Mouse (Mus musculus) limb, embryonic 12.5 days (tissue): Measurements from ENCODE around the gene Sparc. TPM values are rescaled to one million over a fixed set of nuclear protein-coding genes. Genes with fewer than 3 reads are reported as not detected.

Source experiments
- ATAC-seq: fragments of 200-750 bp; cut with Nextera tagmentation; 2 replicates; pipeline ENCODE4 v1.8.0; 2017; ENCODE audit warnings: low read depth, moderate TSS enrichment; ENCODE audit not compliant: insufficient number of reproducible peaks, insufficient read depth, low FRiP score, low TSS enrichment
- H3K27ac ChIP-seq: fragments of 300-500 bp; sonication (generic); 2 replicates; pipeline ENCODE4 v1.5.1; 2016; ENCODE audit warnings: mild to moderate bottlenecking, moderate library complexity
- H3K27me3 ChIP-seq: fragments of 300-500 bp; sonication (generic); 2 replicates; pipeline ENCODE4 v1.6.1; 2016; ENCODE audit warnings: mild to moderate bottlenecking, moderate library complexity
- H3K36me3 ChIP-seq: fragments of 300-500 bp; sonication (generic); 2 replicates; pipeline ENCODE4 v1.6.1; 2016; ENCODE audit warnings: mild to moderate bottlenecking, moderate library complexity
- H3K4me1 ChIP-seq: fragments of 300-500 bp; sonication (generic); replicated peaks from 2 replicates; pipeline ENCODE4 v1.6.1; 2016
- H3K4me2 ChIP-seq: fragments of 300-500 bp; sonication (generic); 2 replicates; pipeline ENCODE4 v1.6.1; 2016; ENCODE audit warnings: mild to moderate bottlenecking, moderate library complexity
- H3K4me3 ChIP-seq: fragments of 300-500 bp; sonication (generic); replicated peaks from 2 replicates; pipeline ENCODE4 v1.5.1; 2016; ENCODE audit warnings: mild to moderate bottlenecking
- H3K9ac ChIP-seq: fragments of 300-500 bp; sonication (generic); replicated peaks from 2 replicates; pipeline ENCODE4 v1.6.1; 2016; ENCODE audit warnings: mild to moderate bottlenecking, moderate library complexity
- H3K9me3 ChIP-seq: fragments of 300-500 bp; sonication (generic); 2 replicates; pipeline ENCODE4 v1.6.1; 2016; ENCODE audit warnings: mild to moderate bottlenecking, moderate library complexity
- WGBS: fragments of 180-500 bp; shearing (Covaris S2); methylation state at CpG from one replicate; pipeline ENCODE4 v1.1.7; 2016; 5-methylcytosine and 5-hydroxymethylcytosine counted together
- polyA plus RNA-seq: library from polyadenylated mRNA; unstranded; fragments of >200 nt; fragmentation: Nextera tagmentation; extraction: Ambion mirVana; gene quantifications from 2 replicates; pipeline ENCODE4 v1.2.1, GENCODE M21; 2016

Gene Sparc
- polyA plus RNA-seq, 1 experiment from 2014 or later, result 444 TPM

GRCm38 (mm10) chr11:55461019-55461645 lies 38.1 kb upstream of the Sparc start, which contains the start of gene Atox1:
Gene Atox1 (minus strand): TSS chr11:55461239.
- H3K9me3 ChIP-seq, result no peaks in the 10 kb centered on the region
- H3K4me2 ChIP-seq, result peak within 1 kb of the TSS; percentile 85
- peak within 1 kb of the TSS; percentile 77 for H3K4me3 ChIP-seq
- H3K9ac ChIP-seq, result peak within 1 kb of the TSS; percentile 65
- peak; percentile 94 for ATAC-seq
- 1% methylated on average over 36 of the region's 36 CpGs for WGBS
- H3K4me1 ChIP-seq, result peaks cover 21% of the 10 kb centered on the region
- peaks cover 4% of the 10 kb centered on the region; the same call in 1 of the 2 replicates for H3K36me3 ChIP-seq
- peak within 1 kb of the TSS; percentile 69 for H3K27ac ChIP-seq
- no peaks in the 10 kb centered on the region for H3K27me3 ChIP-seq

- Histone ChIP-seq H3K27ac (peak overlapping the region; percentile 69; the same call in 1 of the 2 replicates), H3K4me3 (peak overlapping the region; percentile 77), H3K9me3 (no peaks in the 10 kb centered on the region), H3K4me1 (peaks cover 21% of the 10 kb centered on the region), H3K27me3 (no peaks in the 10 kb centered on the region), H3K36me3 (peaks cover 4% of the 10 kb centered on the region; the same call in 1 of the 2 replicates), H3K9ac (peak overlapping the region; percentile 65), H3K4me2 (peak overlapping the region; percentile 85)
- under 1% methylated on average over 17 of the region's 17 CpGs for WGBS
- ATAC-seq, result peak; percentile 58
These were observed 37.6 kb upstream of the Sparc start for GRCm38 (mm10) chr11:55460559-55461018.

GRCm38 (mm10) chr11:55459850-55460558 lies 37.0 kb upstream of the Sparc start:
- no peak for ATAC-seq
- H3K4me1 ChIP-seq, result peaks cover 21% of the 10 kb centered on the region
- H3K27me3 ChIP-seq, result no peaks in the 10 kb centered on the region
- peak overlapping the region; percentile 65 for H3K9ac ChIP-seq
- H3K36me3 ChIP-seq, result peaks cover 4% of the 10 kb centered on the region; the same call in 1 of the 2 replicates
- peak overlapping the region; percentile 77 for H3K4me3 ChIP-seq
- WGBS, result 35% methylated on average over 3 of the region's 3 CpGs
- peak overlapping the region; percentile 85 for H3K4me2 ChIP-seq
- no peaks in the 10 kb centered on the region for H3K9me3 ChIP-seq
- no peak overlapping the region for H3K27ac ChIP-seq

GRCm38 (mm10) chr11:55458501-55458900 lies 35.5 kb upstream of the Sparc start:
- no peak overlapping the region for H3K27ac ChIP-seq
- peaks cover 21% of the 10 kb centered on the region for H3K4me1 ChIP-seq
- H3K9ac ChIP-seq, result no peak overlapping the region; the same call in 1 of the 2 replicates
- 59% methylated on average over 4 of the region's 4 CpGs for WGBS
- no peak for ATAC-seq
- H3K9me3 ChIP-seq, result no peaks in the 10 kb centered on the region
- H3K36me3 ChIP-seq, result peaks cover 14% of the 10 kb centered on the region; the same call in 1 of the 2 replicates
- no peaks in the 10 kb centered on the region for H3K27me3 ChIP-seq
- no peak overlapping the region for H3K4me2 ChIP-seq
- no peak overlapping the region for H3K4me3 ChIP-seq

- peaks cover 37% of the 10 kb centered on the region for H3K36me3 ChIP-seq
- ATAC-seq, result no peak
- H3K4me2 ChIP-seq, result no peak overlapping the region
- H3K9me3 ChIP-seq, result no peaks in the 10 kb centered on the region
- 69% methylated on average over 2 of the region's 2 CpGs for WGBS
- H3K4me1 ChIP-seq, result peaks cover 14% of the 10 kb centered on the region
- no peak overlapping the region for H3K27ac ChIP-seq
- no peak overlapping the region for H3K4me3 ChIP-seq
- H3K9ac ChIP-seq, result no peak overlapping the region
- no peaks in the 10 kb centered on the region for H3K27me3 ChIP-seq
These were observed 32.2 kb upstream of the Sparc start for GRCm38 (mm10) chr11:55455166-55455565.

- no peak overlapping the region for H3K9ac ChIP-seq
- no peak overlapping the region for H3K4me2 ChIP-seq
- no peak overlapping the region for H3K4me3 ChIP-seq
- no peaks in the 10 kb centered on the region for H3K27me3 ChIP-seq
- no peak for ATAC-seq
- peaks cover 52% of the 10 kb centered on the region for H3K36me3 ChIP-seq
- H3K4me1 ChIP-seq, result peaks cover 4% of the 10 kb centered on the region; the same call in 1 of the 2 replicates
- WGBS, result 87% methylated on average over 4 of the region's 4 CpGs
- H3K27ac ChIP-seq, result no peak overlapping the region
- H3K9me3 ChIP-seq, result no peaks in the 10 kb centered on the region
These were observed 30.7 kb upstream of the Sparc start for GRCm38 (mm10) chr11:55453640-55454039.

GRCm38 (mm10) chr11:55450311-55450710 lies 27.3 kb upstream of the Sparc start:
- no peak for ATAC-seq
- Histone ChIP-seq H3K4me2 (no peak overlapping the region), H3K4me3 (no peak overlapping the region), H3K9me3 (no peaks in the 10 kb centered on the region), H3K27ac (no peak overlapping the region), H3K4me1 (no peaks in the 10 kb centered on the region), H3K9ac (no peak overlapping the region), H3K27me3 (no peaks in the 10 kb centered on the region), H3K36me3 (peaks cover 65% of the 10 kb centered on the region)
- 86% methylated on average over 4 of the region's 4 CpGs for WGBS

GRCm38 (mm10) chr11:55449531-55449930 lies 26.5 kb upstream of the Sparc start:
- no peak overlapping the region for H3K4me2 ChIP-seq
- WGBS, result 75% methylated on average over 7 of the region's 7 CpGs
- peaks cover 63% of the 10 kb centered on the region for H3K36me3 ChIP-seq
- no peak overlapping the region for H3K9ac ChIP-seq
- H3K27me3 ChIP-seq, result no peaks in the 10 kb centered on the region
- no peaks in the 10 kb centered on the region for H3K4me1 ChIP-seq
- ATAC-seq, result no peak
- H3K4me3 ChIP-seq, result no peak overlapping the region
- H3K9me3 ChIP-seq, result no peaks in the 10 kb centered on the region
- H3K27ac ChIP-seq, result no peak overlapping the region

GRCm38 (mm10) chr11:55446579-55446978 lies 23.6 kb upstream of the Sparc start:
- H3K27ac ChIP-seq, result no peak overlapping the region
- peak; percentile 83 for ATAC-seq
- WGBS, result 21% methylated on average over 4 of the region's 4 CpGs
- no peak overlapping the region for H3K4me3 ChIP-seq
- no peaks in the 10 kb centered on the region for H3K9me3 ChIP-seq
- H3K9ac ChIP-seq, result no peak overlapping the region
- no peak overlapping the region for H3K4me2 ChIP-seq
- no peaks in the 10 kb centered on the region for H3K27me3 ChIP-seq
- no peaks in the 10 kb centered on the region for H3K4me1 ChIP-seq
- peaks cover 48% of the 10 kb centered on the region for H3K36me3 ChIP-seq

- no peak overlapping the region for H3K27ac ChIP-seq
- H3K4me3 ChIP-seq, result no peak overlapping the region
- no peaks in the 10 kb centered on the region for H3K4me1 ChIP-seq
- WGBS, result 7% methylated on average over 1 of the region's 1 CpGs
- no peak overlapping the region for H3K4me2 ChIP-seq
- H3K36me3 ChIP-seq, result peaks cover 31% of the 10 kb centered on the region; the same call in 1 of the 2 replicates
- H3K9ac ChIP-seq, result no peak overlapping the region
- H3K27me3 ChIP-seq, result no peaks in the 10 kb centered on the region
- ATAC-seq, result no peak
- H3K9me3 ChIP-seq, result no peaks in the 10 kb centered on the region
These were observed 21.8 kb upstream of the Sparc start for GRCm38 (mm10) chr11:55444772-55445171.

- no peak overlapping the region for H3K9ac ChIP-seq
- H3K4me1 ChIP-seq, result no peaks in the 10 kb centered on the region
- ATAC-seq, result no peak
- H3K27ac ChIP-seq, result no peak overlapping the region
- WGBS, result 49% methylated on average over 5 of the region's 5 CpGs
- no peaks in the 10 kb centered on the region for H3K9me3 ChIP-seq
- H3K27me3 ChIP-seq, result no peaks in the 10 kb centered on the region
- H3K4me2 ChIP-seq, result no peak overlapping the region
- no peak overlapping the region for H3K4me3 ChIP-seq
- H3K36me3 ChIP-seq, result no peaks in the 10 kb centered on the region
These were observed 16.7 kb upstream of the Sparc start for GRCm38 (mm10) chr11:55439718-55440117.
